Mouse (Mus musculus): Measurements from ENCODE around the gene Acsm2.

Gene Acsm2

DNA sequence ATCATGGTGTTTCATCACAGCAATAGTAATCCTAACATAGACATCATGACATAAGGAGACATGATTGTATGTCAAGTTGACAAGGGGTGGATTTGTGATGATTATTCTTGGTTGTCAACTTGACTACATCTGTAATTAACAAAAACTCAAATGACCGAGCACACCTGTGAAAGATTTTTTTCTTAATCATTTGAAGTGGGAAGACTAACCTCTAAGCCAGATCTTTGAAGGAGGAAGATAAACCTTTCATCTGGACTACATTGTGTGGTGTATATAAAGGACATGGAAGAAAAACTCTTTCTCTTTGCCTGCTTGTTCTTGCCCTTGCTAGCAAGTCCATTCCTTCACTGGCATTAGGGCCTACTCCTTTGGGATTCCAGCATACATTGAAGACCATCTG is at the start of gene Acsm2:
Gene Acsm2 (plus strand): TSS at position 301 of the 400 bp plus-strand sequence.
- no peak for DNase-seq (ENCODE audit: low spot score)

DNA sequence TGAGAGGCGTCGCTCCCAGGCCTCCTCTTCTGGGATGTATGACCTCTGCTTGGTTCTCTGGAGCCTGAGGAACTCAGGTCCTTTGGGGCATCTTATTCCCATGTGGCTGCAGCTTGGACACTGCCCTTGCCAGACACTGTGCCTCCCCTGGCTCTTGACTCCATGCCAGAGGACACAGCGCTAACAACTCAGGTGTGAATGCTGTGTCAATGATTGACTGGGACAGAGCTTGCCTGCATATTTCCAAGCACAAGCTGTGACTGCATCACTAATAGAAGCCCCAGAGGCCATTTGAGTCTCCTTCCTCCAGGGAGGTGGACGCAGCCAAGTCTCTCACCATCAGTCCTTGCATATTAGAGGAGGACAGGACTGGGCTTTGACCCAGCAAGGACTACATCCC is 43.0 kb upstream of the Acsm2 start:
- DNase-seq (ENCODE audit: low spot score), result no peak

DNA sequence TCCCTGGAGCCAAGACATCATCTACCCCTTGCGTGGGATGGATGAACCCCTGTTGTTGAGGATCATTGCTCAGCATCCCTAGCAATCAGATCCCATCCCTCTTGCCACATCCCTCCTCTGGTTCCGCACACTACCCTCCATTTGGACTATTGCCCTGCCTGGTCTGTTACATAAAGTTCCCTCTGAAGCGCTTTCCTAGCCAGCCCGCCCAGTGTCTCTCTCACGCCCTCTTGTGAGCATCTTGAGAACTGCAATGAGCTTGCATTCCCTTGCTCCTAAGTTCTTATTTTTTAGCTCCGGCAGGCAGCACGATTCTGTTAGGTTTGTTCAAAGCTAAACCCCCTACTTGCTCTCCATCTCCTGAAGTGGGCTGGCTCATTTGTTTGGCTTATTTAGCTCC is 41.1 kb upstream of the Acsm2 start:
- DNase-seq (ENCODE audit: low spot score), result peak; percentile 61

DNA sequence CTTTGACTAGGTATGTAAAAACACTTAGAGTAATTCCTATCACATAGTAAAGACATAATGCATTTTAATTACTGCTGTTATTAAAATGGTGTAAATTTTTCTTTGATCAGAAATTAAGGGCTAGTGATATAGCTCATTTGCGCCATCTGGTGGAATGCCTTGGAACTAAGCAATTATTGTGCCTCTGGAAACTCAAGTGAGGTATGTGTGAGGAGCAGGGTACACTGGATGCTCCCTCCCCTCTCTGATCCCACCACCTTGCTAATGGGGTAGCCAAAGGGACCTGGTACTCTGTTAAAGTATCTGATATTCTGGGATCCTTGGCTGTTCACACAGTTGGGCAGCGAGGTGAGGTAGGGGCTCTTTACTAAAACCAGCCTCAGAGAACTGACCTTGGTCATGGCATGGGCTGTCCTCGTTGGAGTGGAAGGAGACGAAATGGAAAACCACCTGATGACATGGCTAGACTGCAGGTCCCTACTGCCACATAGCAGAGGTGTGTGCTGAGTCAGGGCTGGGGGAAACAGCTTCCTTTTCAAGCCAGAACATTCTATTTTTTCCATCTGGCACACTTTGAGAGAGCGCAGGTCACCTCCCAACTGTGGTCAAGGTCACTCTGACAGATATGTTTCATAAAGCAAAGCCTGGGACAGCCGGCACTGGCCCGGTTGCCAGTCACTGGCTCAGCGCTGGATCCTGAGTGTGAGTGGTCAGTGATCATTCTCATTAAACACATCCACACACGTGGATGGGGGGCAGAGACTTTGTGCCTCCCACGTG is 38.5 kb upstream of the Acsm2 start:
- DNase-seq (ENCODE audit: low spot score), result peak; percentile 75

DNA sequence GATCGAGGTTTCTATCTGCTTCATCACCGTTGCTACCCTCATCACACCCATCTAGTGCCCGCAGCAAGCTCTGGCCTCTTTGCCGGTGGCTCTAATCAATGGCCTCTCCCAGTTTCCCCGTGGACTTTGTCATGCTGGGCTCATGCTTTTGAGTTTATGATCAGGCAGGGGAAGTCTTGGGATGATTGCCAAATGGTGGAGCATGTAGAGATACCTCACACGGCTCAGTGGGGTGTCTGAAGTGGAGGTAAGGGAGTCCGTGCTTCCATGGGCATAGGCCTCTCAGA is 37.9 kb upstream of the Acsm2 start:
- DNase-seq (ENCODE audit: low spot score), result no peak

DNA sequence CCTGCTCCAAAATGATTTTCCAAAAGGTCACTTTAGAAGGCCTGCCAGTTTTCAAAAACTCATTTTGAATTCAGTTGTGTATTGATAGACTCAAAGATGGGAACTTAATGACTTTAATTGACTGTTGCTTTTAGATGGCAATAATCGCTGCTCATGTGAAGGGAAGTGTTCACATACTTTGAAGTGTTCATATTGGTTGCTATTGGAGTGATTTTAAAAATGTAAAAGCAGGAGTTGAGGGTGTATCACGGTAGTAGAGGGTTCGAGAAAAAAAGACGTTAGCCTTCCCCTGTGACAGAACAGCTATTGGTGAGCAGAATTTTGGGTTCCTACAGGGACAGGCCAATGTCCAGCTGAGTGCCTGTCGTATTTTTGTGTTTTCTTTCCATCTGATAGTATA is 35.0 kb upstream of the Acsm2 start, which contains the start of gene Acsm5:
Gene Acsm5 (plus strand): TSS at position 301 of the 400 bp plus-strand sequence.
- no peak for DNase-seq (ENCODE audit: low spot score)

DNA sequence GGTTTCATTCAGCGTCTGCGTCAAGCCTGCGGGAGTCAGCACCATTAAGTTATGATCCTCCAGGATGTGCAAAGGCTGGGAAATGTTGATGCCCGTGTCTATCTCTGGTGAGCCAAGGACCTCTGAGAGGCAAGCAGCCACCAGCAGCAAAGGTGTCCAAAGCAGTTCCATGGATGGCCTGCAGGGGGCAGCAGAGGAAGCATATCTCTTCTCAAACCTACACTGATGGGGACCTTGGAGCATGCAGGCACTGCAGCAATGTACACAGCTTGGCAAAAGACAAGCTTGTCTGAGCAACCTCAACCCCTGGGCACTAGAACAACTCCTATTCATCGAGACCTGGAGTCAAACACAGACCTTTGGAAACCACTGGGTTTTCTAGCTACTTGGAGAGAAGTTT is 34.5 kb upstream of the Acsm2 start:
- peak; percentile 86 for DNase-seq (ENCODE audit: low spot score)

DNA sequence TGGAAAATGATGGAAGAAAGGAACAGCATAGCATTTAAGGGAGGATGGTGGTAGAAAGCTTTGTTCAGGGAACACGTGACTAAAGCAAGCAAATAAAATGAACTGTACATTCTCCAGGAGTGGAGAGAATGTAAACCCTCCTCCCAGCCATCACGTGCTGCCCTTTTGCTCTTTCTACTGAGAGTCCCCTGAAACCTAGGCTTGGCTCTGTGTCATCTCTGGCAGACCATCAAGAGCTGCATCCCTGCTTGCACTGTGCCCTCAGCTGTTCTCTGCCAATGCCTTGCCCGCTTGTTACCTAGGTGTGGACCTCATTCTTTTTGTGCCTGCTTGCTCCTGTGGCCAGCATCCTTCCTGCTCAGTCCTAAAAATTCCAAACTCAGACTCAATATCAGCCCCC is 32.3 kb upstream of the Acsm2 start:
- DNase-seq (ENCODE audit: low spot score), result no peak

DNA sequence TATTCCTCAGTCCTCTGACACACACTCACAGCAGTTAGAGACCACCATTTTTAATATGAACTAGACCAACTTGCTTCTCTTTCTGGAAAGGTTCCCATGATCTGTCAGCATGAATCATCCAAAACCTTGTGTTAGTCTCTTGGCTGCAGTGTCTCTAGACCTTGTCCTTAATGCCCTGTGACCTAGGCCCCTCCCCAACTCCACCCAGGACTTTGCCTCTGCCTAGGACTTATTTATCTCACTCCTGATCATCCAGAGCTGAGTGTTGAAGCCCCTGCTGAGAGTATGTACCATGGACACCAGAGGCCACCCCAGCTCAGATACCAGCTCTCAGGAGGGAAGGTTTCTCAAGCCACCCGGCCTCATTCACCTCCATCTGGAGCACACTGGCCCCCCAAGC is 31.8 kb upstream of the Acsm2 start:
- DNase-seq (ENCODE audit: low spot score), result no peak

DNA sequence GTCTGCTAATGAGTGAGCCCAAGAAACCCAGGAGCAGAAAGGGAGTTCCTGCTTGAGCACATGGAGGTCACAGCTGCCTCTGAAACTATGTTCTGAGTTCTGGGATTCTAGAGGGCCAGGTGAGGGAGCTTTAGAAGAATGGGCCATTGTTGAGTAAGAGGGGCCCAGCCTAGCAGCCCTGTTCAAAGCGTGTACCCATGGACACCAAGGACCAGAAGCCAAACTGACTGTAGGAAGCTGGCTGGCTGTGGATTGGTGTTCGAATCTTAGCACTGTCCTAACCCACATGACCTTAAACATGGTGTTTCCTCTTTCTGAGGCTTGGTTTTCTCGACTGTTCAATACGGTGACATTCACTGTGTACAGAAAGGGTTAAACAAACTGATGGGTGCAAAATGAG is 30.8 kb upstream of the Acsm2 start, which contains the start of gene Pdilt:
Gene Pdilt (minus strand): TSS at position 101 of the 400 bp plus-strand sequence.
- DNase-seq (ENCODE audit: low spot score), result no peak

DNA sequence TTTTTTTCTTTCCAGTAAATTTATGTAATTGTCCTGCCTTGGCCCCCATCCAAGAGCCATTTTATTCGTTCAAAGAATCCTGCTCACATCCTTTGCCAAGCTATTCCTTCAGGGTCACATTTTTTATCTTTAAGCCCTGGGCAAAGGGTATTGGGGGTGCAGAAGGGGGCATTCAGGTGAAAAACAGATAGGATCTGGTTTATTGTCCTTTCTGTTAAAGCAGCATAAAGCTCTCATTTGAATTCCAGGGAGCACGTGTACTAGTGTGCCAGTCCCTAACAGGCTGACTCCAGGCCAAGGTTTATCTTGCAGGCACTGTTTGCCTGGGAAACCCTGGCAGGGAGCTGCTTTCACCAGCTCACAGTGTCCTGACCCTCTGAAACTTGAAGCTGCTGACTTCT is 28.3 kb upstream of the Acsm2 start:
- DNase-seq (ENCODE audit: low spot score), result no peak

DNA sequence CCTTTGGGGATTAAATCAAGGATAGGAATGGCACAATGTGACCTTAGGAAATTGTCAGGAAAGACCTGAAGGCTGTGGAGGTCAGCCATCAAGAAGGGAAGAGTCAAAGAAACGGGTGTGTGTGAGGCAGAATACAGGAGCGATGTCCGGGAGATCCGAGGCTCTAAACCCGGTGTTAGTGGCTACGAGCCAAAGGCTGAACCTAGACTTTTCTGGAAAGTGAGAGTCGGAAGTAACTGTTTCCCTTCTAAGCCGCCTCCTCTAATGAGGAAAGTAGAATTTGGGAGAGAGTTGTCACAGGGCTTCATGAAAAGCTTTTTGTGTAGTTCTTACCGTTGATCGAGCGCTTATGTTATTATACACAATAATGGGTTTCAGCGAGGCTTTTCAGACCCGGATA is 27.7 kb upstream of the Acsm2 start:
- no peak for DNase-seq (ENCODE audit: low spot score)

DNA sequence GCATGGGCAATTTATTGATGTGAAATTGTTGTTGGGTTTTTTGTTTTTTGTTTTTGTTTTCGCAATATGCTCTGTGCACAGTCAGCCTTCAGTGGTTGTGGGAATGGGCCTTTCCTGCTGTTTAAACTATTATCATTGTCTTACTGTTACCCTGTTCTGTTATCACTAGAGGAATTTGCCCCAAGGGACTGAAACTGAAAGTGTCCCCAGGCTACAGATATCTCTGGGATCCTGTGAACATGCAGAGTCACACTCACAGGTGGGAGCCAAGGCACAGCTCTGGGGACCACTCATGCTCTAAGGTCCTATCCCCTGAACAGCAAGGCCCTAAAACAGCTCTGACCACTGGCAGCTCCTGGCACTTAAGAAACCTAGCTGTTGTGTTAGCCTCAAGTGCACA is 27.0 kb upstream of the Acsm2 start:
- DNase-seq (ENCODE audit: low spot score), result no peak

DNA sequence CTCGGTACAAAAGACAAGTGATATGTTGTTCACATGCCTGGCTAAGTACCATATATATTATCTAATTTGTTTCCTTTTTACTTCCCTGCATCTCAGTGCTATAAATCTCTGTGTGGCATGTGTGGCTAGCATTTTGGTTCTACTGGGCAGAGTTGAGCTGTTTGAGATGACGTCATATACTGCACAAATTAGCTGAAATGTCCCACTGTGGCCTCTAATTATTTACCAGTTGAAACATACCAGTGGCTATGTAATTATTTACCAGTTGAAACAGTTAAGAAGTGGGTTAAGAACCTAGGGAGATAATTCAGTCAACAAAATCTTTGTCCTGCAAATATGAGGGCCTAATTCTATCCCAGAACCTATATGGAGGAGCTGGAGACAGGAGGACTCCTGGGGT is 26.6 kb upstream of the Acsm2 start:
- DNase-seq (ENCODE audit: low spot score), result no peak

DNA sequence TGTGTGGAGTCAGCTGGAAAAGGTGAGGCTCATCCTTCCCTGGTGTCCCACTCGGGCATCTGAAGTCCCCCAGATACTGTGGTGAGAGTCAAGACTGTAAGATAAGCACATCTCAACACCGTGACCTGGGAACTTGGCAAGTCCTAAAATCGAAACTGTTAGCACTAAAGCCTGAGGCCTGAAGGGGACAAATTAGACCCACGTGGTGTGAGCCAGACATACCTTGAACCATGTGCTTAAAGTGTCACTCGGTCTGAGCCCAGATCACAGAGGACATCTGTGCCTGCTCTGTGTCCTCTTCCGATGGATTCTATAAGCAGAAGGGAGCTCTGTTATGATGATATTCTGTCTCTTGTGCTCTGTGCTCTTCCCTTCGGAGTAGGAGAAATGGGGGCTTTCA is 25.5 kb upstream of the Acsm2 start:
- DNase-seq (ENCODE audit: low spot score), result no peak

DNA sequence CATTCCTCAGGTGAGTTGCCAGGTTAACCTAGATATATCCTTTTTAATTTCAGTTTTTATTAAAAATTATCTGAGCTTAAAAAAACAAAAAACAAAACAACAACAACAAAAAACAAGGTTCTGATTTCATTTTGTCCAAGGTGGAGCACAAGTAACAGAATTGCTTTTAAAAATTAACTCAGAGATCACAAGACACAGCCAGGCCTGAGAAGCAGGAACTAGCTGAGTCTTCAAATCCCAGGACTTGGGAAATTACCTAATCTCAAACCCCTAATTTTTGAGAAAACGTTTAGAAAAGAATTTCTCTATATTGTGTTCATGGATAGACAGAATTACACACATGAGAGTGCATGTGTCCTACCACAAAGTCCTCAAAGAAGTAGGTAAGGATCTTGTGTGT is 21.2 kb upstream of the Acsm2 start:
- no peak for DNase-seq (ENCODE audit: low spot score)

DNA sequence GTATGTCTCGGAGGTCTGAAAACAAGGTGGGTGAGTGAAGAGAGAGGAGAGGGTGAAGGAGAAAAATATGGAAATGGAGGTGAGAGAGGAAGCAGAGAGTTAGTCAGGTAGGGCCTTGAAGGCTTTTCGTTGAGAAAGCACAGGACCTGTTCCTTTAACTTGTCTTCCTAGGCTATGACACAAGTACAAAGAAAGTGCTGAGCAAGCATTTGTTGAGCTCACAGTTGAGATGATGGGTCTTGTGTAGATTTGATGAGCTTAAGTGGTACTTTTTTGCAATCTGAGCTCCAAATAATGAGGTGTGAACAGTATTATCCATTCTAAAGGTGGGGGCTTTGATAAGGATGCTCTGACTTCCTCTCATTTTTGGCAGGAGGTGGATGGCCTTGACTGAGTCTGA is 19.8 kb upstream of the Acsm2 start:
- DNase-seq (ENCODE audit: low spot score), result no peak

DNA sequence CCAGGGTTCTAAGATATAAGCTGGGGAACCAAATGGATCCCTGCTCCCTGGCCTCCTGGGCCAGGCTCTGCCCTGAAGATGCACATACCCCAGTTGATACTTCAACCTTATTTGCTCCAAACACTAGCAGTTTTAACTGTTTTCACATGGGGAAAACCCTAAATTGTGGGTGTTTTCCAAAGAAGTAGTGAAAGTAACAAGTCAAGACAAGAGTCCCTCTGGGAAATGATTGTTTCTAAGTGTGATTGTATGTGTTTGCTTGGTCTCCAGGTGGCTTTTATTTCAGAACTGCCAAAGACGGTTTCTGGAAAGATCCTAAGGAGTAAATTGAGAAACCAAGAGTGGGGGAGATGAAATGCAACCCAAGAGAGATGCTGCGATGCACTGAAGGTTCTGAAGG is 11.7 kb upstream of the Acsm2 start:
- DNase-seq (ENCODE audit: low spot score), result no peak

DNA sequence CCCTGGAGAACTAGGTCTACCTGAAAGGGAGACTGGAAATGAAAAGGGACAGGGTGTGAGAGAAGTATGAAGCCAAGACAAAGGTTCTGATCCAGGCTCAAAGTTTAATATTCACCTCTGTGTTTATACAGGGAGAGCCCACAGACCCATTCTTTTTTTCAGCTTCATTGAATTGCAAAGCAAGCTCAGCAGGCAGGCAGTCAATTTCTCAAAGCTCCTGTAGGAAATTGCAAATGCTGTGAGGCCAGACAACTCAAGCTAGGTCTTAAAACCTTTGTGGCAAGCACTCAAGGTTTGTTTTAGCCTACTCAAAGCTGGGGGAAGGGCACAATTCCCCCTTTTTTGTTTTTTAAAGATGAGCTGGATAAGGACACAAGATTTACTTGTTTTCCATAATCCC is 8.6 kb upstream of the Acsm2 start:
- no peak for DNase-seq (ENCODE audit: low spot score)

DNA sequence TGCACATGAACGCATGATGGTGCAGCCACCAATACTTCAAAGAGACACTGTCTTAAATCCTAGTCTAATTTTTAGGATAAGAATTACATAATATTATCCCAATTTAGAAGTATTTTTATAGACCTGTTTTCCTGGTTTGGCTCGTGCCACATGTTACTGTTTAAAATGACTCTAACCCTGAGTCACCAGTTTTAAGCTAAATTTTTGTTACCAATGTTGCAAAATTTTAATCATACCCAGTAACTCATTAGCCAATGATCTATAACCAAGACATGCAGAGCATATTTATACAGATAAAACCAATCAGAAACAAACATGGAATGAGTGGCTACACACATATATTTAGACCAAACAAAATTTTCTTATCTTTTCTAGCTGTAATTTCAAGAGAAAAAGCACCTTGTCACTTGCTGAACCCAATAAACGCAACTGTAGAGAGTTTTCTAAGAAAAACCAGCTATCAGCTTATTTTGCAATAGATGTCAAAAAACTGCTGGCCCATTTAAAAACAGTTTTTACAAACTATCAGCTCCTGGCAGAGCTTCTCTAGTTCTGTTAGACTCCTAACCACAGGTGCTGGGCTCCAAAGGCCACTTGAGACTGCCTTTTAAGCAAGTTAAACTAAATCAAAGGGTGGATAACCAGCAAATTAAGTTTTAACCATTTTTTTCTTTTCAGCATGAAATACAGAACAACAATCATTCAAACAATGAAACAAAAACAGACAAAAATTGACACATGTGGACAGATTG is 3.5 kb upstream of the Acsm2 start:
- DNase-seq (ENCODE audit: low spot score), result no peak

DNA sequence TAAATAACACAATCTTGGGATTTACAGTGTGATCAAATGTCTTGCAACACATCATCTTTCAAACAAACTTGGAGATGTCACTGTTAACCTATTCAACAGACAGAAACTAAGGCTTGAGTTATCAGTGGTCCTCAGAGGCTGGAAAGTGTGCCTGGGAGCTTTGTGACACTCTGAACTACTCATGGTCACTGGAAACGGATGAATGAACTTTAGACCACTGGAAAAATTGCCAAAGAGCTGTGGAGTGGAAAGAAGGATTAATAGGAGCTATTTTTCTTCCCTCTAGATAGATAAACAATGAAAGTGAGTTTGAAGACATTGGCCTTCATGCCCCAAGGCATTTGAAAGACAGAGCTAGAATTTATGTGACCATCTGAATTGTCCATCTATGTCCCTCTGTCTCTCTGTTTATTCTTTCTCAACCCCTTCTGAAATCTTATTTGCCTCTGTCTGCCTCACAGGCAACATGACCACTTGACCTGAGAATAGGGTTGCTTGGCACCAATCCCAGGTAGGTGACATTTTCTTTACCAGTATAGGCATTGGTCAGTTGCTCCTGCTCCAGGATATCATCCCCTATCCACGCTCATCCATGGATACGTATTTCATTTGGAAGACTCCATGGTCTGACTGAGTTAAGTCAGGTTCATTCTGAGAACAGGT is 5.8 kb downstream of the Acsm2 start:
- DNase-seq (ENCODE audit: low spot score), result no peak

DNA sequence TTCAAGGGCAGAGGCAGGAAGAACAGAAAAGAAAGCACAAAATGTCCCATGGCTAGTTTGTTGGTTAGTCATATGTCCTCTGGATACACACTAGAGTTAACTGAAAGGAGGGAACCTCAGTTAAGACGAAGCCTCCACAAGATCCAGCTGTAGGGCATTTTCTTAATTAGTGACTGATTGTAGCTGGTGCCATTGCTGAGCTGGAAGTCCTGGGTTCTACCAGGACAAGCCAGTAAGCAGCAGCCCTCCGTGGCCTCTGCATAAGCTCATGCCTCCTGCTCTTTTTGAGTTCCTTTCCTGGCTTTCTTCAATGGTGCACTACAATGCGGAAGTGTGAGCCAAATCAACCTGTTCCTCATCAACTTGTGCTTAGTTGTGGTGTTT is 6.3 kb downstream of the Acsm2 start:
- DNase-seq (ENCODE audit: low spot score), result no peak

DNA sequence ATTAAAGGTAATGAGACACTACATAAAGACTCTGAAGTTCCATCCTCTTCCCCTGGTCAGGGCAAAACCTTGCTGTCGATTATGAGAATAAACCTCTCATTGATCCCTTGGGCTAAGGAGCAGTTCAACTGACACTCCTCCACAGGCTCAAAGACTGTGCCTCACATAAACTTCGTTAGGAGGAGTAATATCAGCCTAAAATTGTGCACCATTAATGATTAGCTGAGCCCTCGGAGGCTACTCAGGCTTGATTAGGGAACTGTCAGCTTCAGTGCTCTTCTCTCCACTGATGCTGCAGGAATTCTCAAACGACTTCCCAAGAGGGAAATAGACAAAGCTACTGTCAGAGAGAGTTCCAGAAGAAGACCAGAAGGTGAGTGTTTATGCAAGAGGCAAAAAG is 7.3 kb downstream of the Acsm2 start:
- no peak for DNase-seq (ENCODE audit: low spot score)
